Mouse (Mus musculus) CH12.LX (cell line): ENCODE results near the gene Hypk. TPM values are rescaled to one million over a fixed set of nuclear protein-coding genes. Genes with fewer than 3 reads are reported as not detected.

ENCODE experiments used
- DNase-seq: peaks from one replicate; pipeline ENCODE4 v3.0.0-alpha.2; 2013; ENCODE audit errors: extremely low read depth
- H3K27ac ChIP-seq: 2 replicates; pipeline ENCODE4 v1.5.1; 2012; ENCODE audit warnings: low read depth, mild to moderate bottlenecking, control low read depth, moderate library complexity; ENCODE audit not compliant: insufficient read depth
- H3K27me3 ChIP-seq: replicated peaks from 2 replicates; pipeline ENCODE3; 2012; ENCODE audit warnings: inconsistent platforms
- H3K36me3 ChIP-seq, 2 experiments: replicated peaks in 1 of 2; 2 replicates each; pipeline versions ENCODE3 to v1.6.1; 2012; ENCODE audit warnings: inconsistent platforms in 1 of 2, low read length in 1 of 2, mild to moderate bottlenecking in 1 of 2, mixed read lengths in 1 of 2, moderate library complexity in 1 of 2; ENCODE audit not compliant: control insufficient read depth in 1 of 2, insufficient read depth in 1 of 2
- H3K4me1 ChIP-seq, 2 experiments: 2 replicates each; pipeline ENCODE4 v1.6.1; 2012; ENCODE audit warnings: inconsistent platforms in 1 of 2, moderate library complexity in 1 of 2; ENCODE audit not compliant: insufficient read depth in 2 of 2, control insufficient read depth in 1 of 2
- H3K4me2 ChIP-seq: 2 replicates; pipeline ENCODE4 v1.6.1; 2012; ENCODE audit warnings: low read depth, mild to moderate bottlenecking, control low read depth; ENCODE audit not compliant: poor library complexity, insufficient read depth, severe bottlenecking
- H3K4me3 ChIP-seq, 3 experiments: fragments of 150-350 bp in 1 of 3; sonication (generic) in 1 of 3; replicated peaks in 1 of 3; 2 replicates each; pipeline versions ENCODE3 to v1.5.1; 2011 to 2012; ENCODE audit warnings: low read depth in 2 of 3, low read length in 2 of 3, mild to moderate bottlenecking in 2 of 3, moderate library complexity in 2 of 3, control low read depth in 1 of 3, improper control_type of control experiment in 1 of 3, inconsistent platforms in 1 of 3, mixed read lengths in 1 of 3; ENCODE audit not compliant: poor library complexity in 1 of 3
- H3K79me2 ChIP-seq: replicated peaks from 2 replicates; pipeline ENCODE4 v1.6.1; 2012; ENCODE audit warnings: mild to moderate bottlenecking, moderate library complexity; ENCODE audit not compliant: control insufficient read depth, poor library complexity, insufficient read depth, severe bottlenecking; ENCODE audit errors: extremely low read depth
- H3K9ac ChIP-seq: 2 replicates; pipeline ENCODE4 v1.6.1; 2012; ENCODE audit warnings: low read depth, mild to moderate bottlenecking, control low read depth, moderate library complexity; ENCODE audit not compliant: insufficient read depth
- H3K9me3 ChIP-seq: replicated peaks from 2 replicates; pipeline ENCODE3; 2012; ENCODE audit warnings: low read length, inconsistent platforms, mixed read lengths
- BHLHE40 ChIP-seq: IDR thresholded peaks from 2 replicates; pipeline ENCODE4 v1.6.1; 2011; ENCODE audit warnings: mild to moderate bottlenecking, low read depth, low read length, improper control_type of control experiment
- E2F4 ChIP-seq: IDR thresholded peaks from 2 replicates; pipeline ENCODE4 v1.6.1; 2011; ENCODE audit warnings: low read depth, low read length, improper control_type of control experiment; ENCODE audit not compliant: insufficient replicate concordance
- GABPA ChIP-seq: IDR thresholded peaks from 2 replicates; pipeline ENCODE4 v1.6.1; 2012; ENCODE audit warnings: low read depth, low read length, improper control_type of control experiment, inconsistent platforms; ENCODE audit not compliant: insufficient replicate concordance
- HCFC1 ChIP-seq: IDR thresholded peaks from 2 replicates; pipeline ENCODE4 v1.6.1; 2012; ENCODE audit warnings: low read depth, mild to moderate bottlenecking, inconsistent platforms, low read length, improper control_type of control experiment
- JUN ChIP-seq: IDR thresholded peaks from 2 replicates; pipeline ENCODE4 v1.6.1; 2011; ENCODE audit warnings: low read depth, mild to moderate bottlenecking, low read length, improper control_type of control experiment, moderate library complexity; ENCODE audit not compliant: insufficient read depth
- MEF2A ChIP-seq: IDR thresholded peaks from 2 replicates; pipeline ENCODE4 v1.6.1; 2014; ENCODE audit warnings: low read depth, mild to moderate bottlenecking, inconsistent platforms, low read length, improper control_type of control experiment, borderline replicate concordance
- PAX5 ChIP-seq: IDR thresholded peaks from 2 replicates; pipeline ENCODE4 v1.6.1; 2012; ENCODE audit warnings: low read length, inconsistent platforms, mixed read lengths
- POLR2A ChIP-seq: IDR thresholded peaks from 2 replicates; pipeline ENCODE4 v1.6.1; 2011; ENCODE audit warnings: low read depth, mild to moderate bottlenecking, improper control_type of control experiment, low read length
- RCOR1 ChIP-seq: conservative IDR thresholded peaks from 2 replicates; pipeline ENCODE4 v1.6.1; 2012; ENCODE audit warnings: low read depth, mild to moderate bottlenecking, inconsistent platforms, low read length, improper control_type of control experiment
- SIN3A ChIP-seq: IDR thresholded peaks from 2 replicates; pipeline ENCODE4 v1.6.1; 2012; ENCODE audit warnings: low read length, improper control_type of control experiment, inconsistent platforms
- SMC3 ChIP-seq: IDR thresholded peaks from 2 replicates; pipeline ENCODE4 v1.6.1; 2011; ENCODE audit warnings: low read depth, low read length, improper control_type of control experiment
- TBP ChIP-seq: conservative IDR thresholded peaks from 2 replicates; pipeline ENCODE4 v1.6.1; 2011; ENCODE audit warnings: low read depth, low read length, improper control_type of control experiment
- TCF12 ChIP-seq: IDR thresholded peaks from 2 replicates; pipeline ENCODE4 v1.6.1; 2014; ENCODE audit warnings: low read depth, mild to moderate bottlenecking, inconsistent platforms, low read length, improper control_type of control experiment
- UBTF ChIP-seq: IDR thresholded peaks from 2 replicates; pipeline ENCODE4 v1.6.1; 2012; ENCODE audit warnings: low read depth, mild to moderate bottlenecking, inconsistent platforms, low read length, improper control_type of control experiment, moderate library complexity
- USF2 ChIP-seq: conservative IDR thresholded peaks from 2 replicates; pipeline ENCODE4 v1.6.1; 2011; ENCODE audit warnings: low read depth, low read length, improper control_type of control experiment
- dilution Hi-C: fragments of 300-500 bp; cut with MboI; formaldehyde crosslinking; loops from 2 replicates; pipeline ENCODE4 v1.14.3; 2020; ENCODE audit warnings: low sequenced_read_pairs; ENCODE audit not compliant: extremely low pct_unique_long_range_greater_than_20kb, extremely low pct_ligation_motif_present
- in situ Hi-C: fragments of 300-500 bp; cut with MboI; formaldehyde crosslinking; loops from 3 replicates; pipeline ENCODE4 v1.14.3; 2019; ENCODE audit warnings: low sequenced_read_pairs, low pct_ligation_motif_present, low pct_unique_long_range_greater_than_20kb, mixed read lengths
- polyA plus RNA-seq: library from polyadenylated mRNA; unstranded; fragments of >175 nt; gene quantifications from 2 replicates; pipeline ENCODE4 v1.2.1, GENCODE M21; 2012; ENCODE audit warnings: low read depth; ENCODE audit not compliant: insufficient read length
- total RNA-seq, 2 experiments: library from RNA; depleted of rRNA; stranded (reverse); fragments of 300-350 nt in 1 of 2; fragments of >200 nt in 1 of 2; gene quantifications; 2 replicates each; pipeline ENCODE4 v1.2.3; 2012 to 2014

Gene Hypk
- total and polyA plus RNA-seq, 3 experiments, result 11.7 to 119 (median 15.4) TPM

DNA sequence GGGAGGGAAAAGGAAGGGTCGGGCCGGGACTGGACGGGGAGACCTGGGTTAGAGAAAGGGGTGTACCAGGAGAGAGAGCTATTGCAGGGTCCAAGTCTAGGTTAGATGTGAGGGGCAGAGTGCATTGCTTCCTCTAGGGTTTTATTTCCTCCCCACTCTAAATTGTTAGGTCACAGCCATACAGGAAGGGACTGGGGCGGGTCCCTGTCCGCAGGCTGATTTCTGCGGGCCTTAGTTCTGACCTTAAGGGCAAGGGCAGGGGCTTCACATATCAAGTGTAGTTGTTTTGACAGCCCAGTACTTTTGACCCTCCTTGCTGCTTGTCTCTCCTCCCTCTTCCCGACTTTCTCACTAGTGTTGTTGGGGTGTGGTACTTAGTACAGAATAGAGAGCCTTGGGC lies 3.0 kb upstream of the Hypk start:
- peak overlapping the region; percentile 87 for H3K4me2 ChIP-seq
- no peak overlapping the region for H3K27ac ChIP-seq
- H3K9me3 ChIP-seq, result no peaks in the 10 kb centered on the region
- H3K9ac ChIP-seq, result peak overlapping the region; percentile 78
- dilution Hi-C loops (no loop called here), in situ Hi-C loops (no loop called here)
- H3K4me1 ChIP-seq, result peaks cover 5 to 28% of the 10 kb centered on the region in 2 experiments
- DNase-seq, result no peak
- peaks cover 7 to 36% of the 10 kb centered on the region in 2 experiments for H3K36me3 ChIP-seq
- peaks cover 7% of the 10 kb centered on the region for H3K79me2 ChIP-seq
- H3K4me3 ChIP-seq, result peak overlapping the region; percentile 69 to 91 (median 88)
- TF ChIP-seq SMC3, result no peak
- TF ChIP-seq E2F4, result no peak
- peaks cover 27% of the 10 kb centered on the region for H3K27me3 ChIP-seq

DNA sequence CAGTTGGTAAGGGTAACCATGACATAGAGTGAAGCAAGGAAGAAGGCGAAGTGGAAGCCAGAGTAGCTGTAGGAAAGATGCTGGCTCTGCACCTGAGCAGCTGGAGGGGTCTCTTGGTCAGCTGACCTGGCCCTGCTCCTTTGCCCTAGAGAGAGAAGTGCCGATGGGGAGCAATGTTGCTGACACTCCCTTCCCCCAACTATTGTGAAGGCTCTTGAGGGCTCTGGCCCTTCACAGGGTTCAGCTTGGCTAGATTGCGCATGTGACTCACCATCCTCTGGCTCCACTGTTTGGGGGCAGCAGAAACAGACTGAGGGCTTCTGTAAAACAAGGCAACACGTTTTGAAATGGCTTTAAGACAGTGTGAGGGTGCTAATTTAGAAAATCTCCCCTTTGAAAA lies 729 bp upstream of the Hypk start:
- Histone ChIP-seq H3K4me1 (peaks cover 5 to 30% of the 10 kb centered on the region in 2 experiments), H3K9ac (no peak overlapping the region), H3K79me2 (peaks cover 7% of the 10 kb centered on the region), H3K4me2 (no peak overlapping the region), H3K27ac (no peak overlapping the region), H3K36me3 (peaks cover 7 to 40% of the 10 kb centered on the region in 2 experiments), H3K4me3 (no peak overlapping the region), H3K27me3 (peaks cover 5% of the 10 kb centered on the region), H3K9me3 (no peaks in the 10 kb centered on the region)
- in situ Hi-C loops, result no loop called here
- dilution Hi-C loops, result no loop called here
- no peak for DNase-seq
- TF ChIP-seq UBTF (no peak), SIN3A (no peak), SMC3 (no peak), RCOR1 (no peak), POLR2A (no peak), BHLHE40 (no peak), TCF12 (no peak), MEF2A (no peak), TBP (no peak), USF2 (no peak)

DNA sequence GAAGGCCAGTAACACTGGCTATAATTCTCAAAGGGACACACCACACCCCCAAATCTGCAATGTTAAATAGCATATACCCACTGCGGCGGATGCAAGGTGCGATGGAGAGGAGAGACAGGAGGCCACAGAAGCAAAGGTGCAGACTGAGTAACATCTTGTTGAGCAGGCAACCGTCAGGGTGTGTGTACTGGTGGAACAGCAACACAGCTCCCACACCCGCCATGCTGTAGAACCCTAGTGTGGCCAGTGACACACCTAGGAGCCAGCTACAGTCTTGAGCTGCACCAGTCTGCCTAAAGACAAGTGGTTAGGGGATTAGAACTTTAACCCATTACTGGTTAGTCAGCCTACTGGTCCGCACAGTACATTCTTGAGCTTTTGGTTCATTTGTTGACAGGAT lies 827 bp downstream of the Hypk start:
- H3K9ac ChIP-seq, result no peak overlapping the region
- in situ Hi-C loops, result no loop called here
- H3K4me1 ChIP-seq, result peaks cover 5 to 36% of the 10 kb centered on the region in 2 experiments
- no peaks in the 10 kb centered on the region for H3K27me3 ChIP-seq
- H3K4me3 ChIP-seq, result no peak overlapping the region
- DNase-seq, result no peak
- H3K36me3 ChIP-seq, result peaks cover 9 to 47% of the 10 kb centered on the region in 2 experiments
- no peaks in the 10 kb centered on the region for H3K9me3 ChIP-seq
- peaks cover 10% of the 10 kb centered on the region for H3K79me2 ChIP-seq
- dilution Hi-C loops, result no loop called here
- H3K4me2 ChIP-seq, result no peak overlapping the region
- TF ChIP-seq PAX5 (no peak), E2F4 (no peak), GABPA (no peak), MEF2A (no peak), TCF12 (no peak), HCFC1 (no peak), JUN (no peak)
- H3K27ac ChIP-seq, result no peak overlapping the region
